Mouse (Mus musculus) heart, postnatal 0 days (tissue): ENCODE measurements at regions not wholly inside any gene's neighbourhood (a gene's known extent, or its start where the extent isn't known, plus 50 kb on each side); places are given as distances from the start of the nearest gene placed in this dataset.

Source experiments
- ATAC-seq: fragments of 200-750 bp; cut with Nextera tagmentation; 2 replicates; pipeline ENCODE4 v1.8.0; 2017; ENCODE audit warnings: low read depth, moderate number of reproducible peaks, moderate library complexity; ENCODE audit not compliant: insufficient read depth
- DNase-seq: peaks from one replicate; pipeline ENCODE4 v3.0.0-alpha.2; 2016; ENCODE audit warnings: low spot score
- H3K27ac ChIP-seq: fragments of 300-500 bp; sonication (generic); 2 replicates; pipeline ENCODE4 v1.5.1; 2014; ENCODE audit warnings: low read depth, mild to moderate bottlenecking
- H3K27me3 ChIP-seq: fragments of 300-500 bp; sonication (generic); 2 replicates; pipeline ENCODE4 v1.6.1; 2014; ENCODE audit warnings: low read length, mixed read lengths; ENCODE audit not compliant: control insufficient read depth, insufficient read depth
- H3K36me3 ChIP-seq: fragments of 300-500 bp; sonication (generic); replicated peaks from 2 replicates; pipeline ENCODE4 v1.6.1; 2014; ENCODE audit warnings: low read length, mixed read lengths; ENCODE audit not compliant: control insufficient read depth, insufficient read depth
- H3K4me1 ChIP-seq: fragments of 300-500 bp; sonication (generic); 2 replicates; pipeline ENCODE4 v1.6.1; 2014; ENCODE audit warnings: antibody characterized with exemption; ENCODE audit not compliant: control insufficient read depth, insufficient read depth
- H3K4me2 ChIP-seq: fragments of 300-500 bp; sonication (generic); 2 replicates; pipeline ENCODE4 v1.6.1; 2014; ENCODE audit warnings: low read depth, mild to moderate bottlenecking, low read length, moderate library complexity
- H3K4me3 ChIP-seq: fragments of 300-500 bp; sonication (generic); 2 replicates; pipeline ENCODE4 v1.5.1; 2014; ENCODE audit warnings: low read depth, low read length
- H3K9ac ChIP-seq: fragments of 300-500 bp; sonication (generic); replicated peaks from 2 replicates; pipeline ENCODE4 v1.6.1; 2014; ENCODE audit warnings: low read depth, low read length, mixed read lengths
- H3K9me3 ChIP-seq: fragments of 300-500 bp; sonication (generic); replicated peaks from 2 replicates; pipeline ENCODE4 v1.6.1; 2016; ENCODE audit warnings: low read length; ENCODE audit not compliant: control insufficient read depth
- CTCF ChIP-seq: IDR thresholded peaks from 2 replicates; pipeline ENCODE4 v1.5.1; 2016; ENCODE audit warnings: antibody characterized with exemption, control low read depth, low read depth
- EP300 ChIP-seq: IDR thresholded peaks from 2 replicates; pipeline ENCODE4 v1.6.1; 2016; ENCODE audit warnings: antibody characterized with exemption, low read depth
- WGBS: fragments of 180-500 bp; shearing (Covaris S2); extraction: QIAGEN DNeasy Blood & Tissue Kit; methylation state at CpG from one replicate; pipeline ENCODE4 v1.1.7; 2014; 5-methylcytosine and 5-hydroxymethylcytosine counted together

DNA sequence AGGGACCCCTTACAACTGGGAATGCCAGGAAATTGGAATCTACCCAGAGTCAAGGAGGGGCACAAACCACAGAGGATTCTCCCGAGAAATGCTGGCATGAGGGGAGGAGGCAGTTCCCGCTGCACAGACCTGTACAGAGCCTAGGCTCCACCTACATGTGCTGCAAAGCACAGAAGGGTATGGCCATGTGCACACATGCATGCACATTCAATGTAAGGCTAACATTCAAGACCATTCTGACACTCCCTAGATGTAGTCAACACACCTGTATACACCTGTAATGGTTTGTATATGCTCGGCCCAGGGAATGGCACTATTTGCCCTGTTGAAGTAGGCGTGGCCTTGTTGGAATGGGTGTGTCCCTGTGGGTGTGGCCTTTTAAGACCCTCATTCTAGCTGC is 238.0 kb downstream of the Prex1 start:
- Histone ChIP-seq H3K36me3 (no peaks in the 10 kb centered on the region), H3K27me3 (no peaks in the 10 kb centered on the region), H3K9ac (no peak overlapping the region), H3K4me1 (no peaks in the 10 kb centered on the region), H3K4me2 (no peak overlapping the region), H3K4me3 (no peak overlapping the region), H3K9me3 (no peaks in the 10 kb centered on the region), H3K27ac (no peak overlapping the region)
- DNase-seq: no peak
- ATAC-seq: no peak
- 74% methylated on average over 4 of the region's 4 CpGs for WGBS
- TF ChIP-seq CTCF: no peak
- no peak for TF ChIP-seq EP300

DNA sequence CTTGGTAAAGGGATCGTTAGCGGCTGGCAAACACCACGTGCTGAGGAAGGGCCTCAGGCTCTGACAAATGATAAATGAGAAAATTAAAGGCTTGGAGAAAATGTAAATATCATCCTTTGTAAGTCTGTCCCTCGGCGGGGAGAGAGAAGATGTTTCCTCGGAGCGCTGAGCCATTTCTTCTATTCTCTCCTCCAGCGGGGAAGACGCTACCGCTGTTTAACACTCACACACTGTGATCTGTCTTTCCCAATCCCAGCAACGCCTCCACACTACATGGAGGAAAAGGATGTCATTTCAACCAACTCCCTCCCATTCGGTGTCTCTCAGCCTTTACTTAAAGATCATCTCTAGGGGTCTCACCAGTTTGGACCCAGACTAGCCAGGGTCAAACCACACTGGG is 239.0 kb downstream of the Prex1 start:
- no peak for DNase-seq
- WGBS: 87% methylated on average over 12 of the region's 12 CpGs

DNA sequence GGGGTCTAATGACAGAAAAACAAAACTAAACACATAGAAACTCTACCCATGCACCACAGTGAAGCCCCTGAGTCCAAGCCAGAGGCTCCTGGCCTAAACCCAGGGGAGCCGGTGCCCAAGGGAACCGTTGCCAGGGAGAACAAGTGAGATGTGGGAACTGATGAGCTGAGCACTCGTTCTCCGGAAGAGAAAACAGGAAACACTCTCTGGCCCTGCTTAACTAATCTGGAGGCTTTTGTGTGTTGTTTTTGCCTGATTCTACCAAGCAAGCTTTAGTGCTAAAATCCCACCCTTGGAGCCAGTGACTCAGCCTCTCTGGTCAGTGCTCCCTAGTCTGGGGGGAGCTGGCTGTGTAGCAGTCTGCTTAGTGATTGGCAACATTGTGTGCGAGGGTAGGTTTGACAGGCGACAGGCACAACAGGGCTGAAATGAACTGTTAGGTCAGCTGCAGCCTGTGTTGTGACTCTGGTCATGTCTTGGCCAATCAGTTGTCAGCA is 242.3 kb downstream of the Prex1 start:
- no peak overlapping the region for H3K9ac ChIP-seq
- peak; percentile 33; the same call in 1 of the 2 replicates for ATAC-seq
- no peak for DNase-seq
- H3K4me1 ChIP-seq: no peaks in the 10 kb centered on the region
- H3K36me3 ChIP-seq: no peaks in the 10 kb centered on the region
- H3K9me3 ChIP-seq: no peaks in the 10 kb centered on the region
- no peak for TF ChIP-seq CTCF
- H3K27ac ChIP-seq: 0 out of 2 replicates have a peak overlapping the region, but pooled peaks have one; percentile 17
- no peaks in the 10 kb centered on the region for H3K27me3 ChIP-seq
- WGBS: 44% methylated on average over 6 of the region's 6 CpGs
- H3K4me3 ChIP-seq: no peak overlapping the region
- no peak overlapping the region for H3K4me2 ChIP-seq

More for the DNA sequence above, 239.0 kb downstream of the Prex1 start:
- no peak overlapping the region for H3K4me2 ChIP-seq
- H3K36me3 ChIP-seq: no peaks in the 10 kb centered on the region
- H3K4me1 ChIP-seq: no peaks in the 10 kb centered on the region
- no peak for TF ChIP-seq EP300
- no peak for TF ChIP-seq CTCF
- no peak for ATAC-seq
- H3K9me3 ChIP-seq: no peaks in the 10 kb centered on the region
- no peak overlapping the region for H3K9ac ChIP-seq
- no peaks in the 10 kb centered on the region for H3K27me3 ChIP-seq
- no peak overlapping the region for H3K27ac ChIP-seq
- no peak overlapping the region for H3K4me3 ChIP-seq

DNA sequence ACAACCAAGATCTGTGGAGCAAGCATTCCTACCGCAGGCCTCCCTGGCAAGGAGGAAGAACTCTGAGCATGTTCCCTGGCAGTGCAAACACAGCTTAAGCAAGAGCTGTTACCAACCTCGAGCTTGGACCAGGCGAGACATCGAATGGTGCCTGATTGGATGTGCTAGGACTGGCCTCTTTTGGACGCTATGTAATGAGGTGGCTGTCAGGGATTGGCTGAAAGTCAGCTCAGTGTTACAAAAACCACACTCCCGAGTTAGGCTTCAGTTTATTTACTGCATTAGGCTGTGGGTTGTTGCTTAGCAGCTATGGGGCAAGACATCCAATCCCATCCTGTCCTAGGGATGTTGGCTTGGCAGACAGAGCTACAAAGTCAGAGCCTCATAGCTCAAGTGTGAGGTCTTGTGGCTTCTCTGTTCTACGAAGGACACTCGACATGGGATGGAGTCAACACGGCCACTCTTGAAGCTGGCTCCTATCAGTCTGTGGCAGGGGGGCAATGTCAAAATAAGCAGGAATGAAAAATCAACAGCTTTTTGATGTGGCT is 244.5 kb downstream of the Prex1 start:
- no peaks in the 10 kb centered on the region for H3K27me3 ChIP-seq
- no peak for DNase-seq
- TF ChIP-seq EP300: no peak
- no peak for TF ChIP-seq CTCF
- no peaks in the 10 kb centered on the region for H3K9me3 ChIP-seq
- WGBS: 77% methylated on average over 9 of the region's 9 CpGs
- no peak for ATAC-seq
- no peaks in the 10 kb centered on the region for H3K4me1 ChIP-seq
- no peak overlapping the region for H3K4me2 ChIP-seq
- no peaks in the 10 kb centered on the region for H3K36me3 ChIP-seq
- no peak overlapping the region for H3K4me3 ChIP-seq
- no peak overlapping the region for H3K9ac ChIP-seq
- no peak overlapping the region for H3K27ac ChIP-seq

DNA sequence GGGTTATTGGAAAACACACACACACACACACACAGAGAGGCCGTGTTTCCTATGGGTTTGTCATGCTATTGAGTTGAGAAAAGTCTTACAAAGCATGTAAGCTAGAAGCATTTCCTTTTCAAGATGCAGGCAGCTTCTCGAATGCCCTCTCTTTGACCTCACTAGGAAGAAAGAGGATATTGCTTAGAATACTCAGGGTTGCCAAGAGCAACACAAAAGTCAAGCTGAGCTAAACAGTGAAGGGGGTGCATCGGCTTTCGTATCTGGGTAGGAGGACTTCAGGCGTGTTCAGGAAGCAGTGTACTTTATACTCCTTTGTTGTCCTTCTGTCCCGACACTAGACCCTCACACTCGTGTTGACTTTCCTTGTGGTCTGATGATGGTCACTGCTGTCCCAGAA is 246.5 kb downstream of the Prex1 start:
- no peak overlapping the region for H3K4me2 ChIP-seq
- H3K4me1 ChIP-seq: no peaks in the 10 kb centered on the region
- H3K9ac ChIP-seq: no peak overlapping the region
- H3K27ac ChIP-seq: no peak overlapping the region
- H3K27me3 ChIP-seq: no peaks in the 10 kb centered on the region
- H3K36me3 ChIP-seq: no peaks in the 10 kb centered on the region
- 47% methylated on average over 7 of the region's 7 CpGs for WGBS
- DNase-seq (peak; percentile 54), ATAC-seq (0 out of 2 replicates have a peak, but pooled peaks have one; percentile 8)
- H3K4me3 ChIP-seq: no peak overlapping the region
- TF ChIP-seq CTCF (no peak), EP300 (no peak)
- H3K9me3 ChIP-seq: no peaks in the 10 kb centered on the region

DNA sequence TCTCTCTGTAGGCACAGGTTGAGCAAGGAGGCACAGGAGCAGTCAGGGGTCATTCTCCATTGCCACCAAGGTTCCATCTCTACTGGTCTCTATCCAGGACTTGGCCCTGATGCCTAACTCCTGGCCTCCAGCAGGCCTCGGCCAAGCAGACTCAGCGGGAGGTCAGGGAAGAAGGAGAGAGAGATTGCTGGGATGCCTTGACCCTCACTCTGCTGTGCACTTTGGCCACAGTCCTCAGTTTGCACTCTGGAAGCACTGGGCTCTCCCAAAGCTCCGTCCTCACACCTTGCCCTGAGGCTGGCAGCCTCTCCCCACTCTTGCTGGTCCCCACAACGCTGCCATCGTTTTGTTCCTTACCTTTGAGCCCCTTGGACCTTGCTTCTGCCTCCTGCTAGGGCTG is 248.1 kb downstream of the Prex1 start:
- TF ChIP-seq CTCF: no peak
- TF ChIP-seq EP300: no peak
- no peak overlapping the region for H3K4me3 ChIP-seq
- H3K27me3 ChIP-seq: no peaks in the 10 kb centered on the region
- no peak overlapping the region for H3K9ac ChIP-seq
- H3K27ac ChIP-seq: no peak overlapping the region
- H3K9me3 ChIP-seq: no peaks in the 10 kb centered on the region
- no peak overlapping the region for H3K4me2 ChIP-seq
- 61% methylated on average over 5 of the region's 5 CpGs for WGBS
- no peaks in the 10 kb centered on the region for H3K36me3 ChIP-seq
- H3K4me1 ChIP-seq: no peaks in the 10 kb centered on the region
- DNase-seq (no peak), ATAC-seq (no peak)
